Mouse (Mus musculus) erythroblast, adult 5-6 weeks (primary cell): ENCODE measurements around the gene Ttll10. TPM values are rescaled to one million over a fixed set of nuclear protein-coding genes. Genes with fewer than 3 reads are reported as not detected.

Experiments
- ATAC-seq: replicated peaks from 2 replicates; pipeline ENCODE4 v1.8.0; 2016; ENCODE audit warnings: moderate number of reproducible peaks, mild to moderate bottlenecking, moderate TSS enrichment, inconsistent platforms; ENCODE audit not compliant: poor library complexity, low FRiP score, severe bottlenecking
- total RNA-seq, 2 experiments: library from RNA; stranded (forward) in 1 of 2; stranded (reverse) in 1 of 2; fragments of 150-400 nt in 1 of 2; fragments of 200-764, 138-1000 nt in 1 of 2; gene quantifications; 2 replicates each; pipeline versions ENCODE4 v1.2.3 to v1.2.4; 2015 to 2017; ENCODE audit warnings: low replicate concordance in 2 of 2

Gene Ttll10
- total RNA-seq, 2 experiments from 2014 or later, result not detected

DNA sequence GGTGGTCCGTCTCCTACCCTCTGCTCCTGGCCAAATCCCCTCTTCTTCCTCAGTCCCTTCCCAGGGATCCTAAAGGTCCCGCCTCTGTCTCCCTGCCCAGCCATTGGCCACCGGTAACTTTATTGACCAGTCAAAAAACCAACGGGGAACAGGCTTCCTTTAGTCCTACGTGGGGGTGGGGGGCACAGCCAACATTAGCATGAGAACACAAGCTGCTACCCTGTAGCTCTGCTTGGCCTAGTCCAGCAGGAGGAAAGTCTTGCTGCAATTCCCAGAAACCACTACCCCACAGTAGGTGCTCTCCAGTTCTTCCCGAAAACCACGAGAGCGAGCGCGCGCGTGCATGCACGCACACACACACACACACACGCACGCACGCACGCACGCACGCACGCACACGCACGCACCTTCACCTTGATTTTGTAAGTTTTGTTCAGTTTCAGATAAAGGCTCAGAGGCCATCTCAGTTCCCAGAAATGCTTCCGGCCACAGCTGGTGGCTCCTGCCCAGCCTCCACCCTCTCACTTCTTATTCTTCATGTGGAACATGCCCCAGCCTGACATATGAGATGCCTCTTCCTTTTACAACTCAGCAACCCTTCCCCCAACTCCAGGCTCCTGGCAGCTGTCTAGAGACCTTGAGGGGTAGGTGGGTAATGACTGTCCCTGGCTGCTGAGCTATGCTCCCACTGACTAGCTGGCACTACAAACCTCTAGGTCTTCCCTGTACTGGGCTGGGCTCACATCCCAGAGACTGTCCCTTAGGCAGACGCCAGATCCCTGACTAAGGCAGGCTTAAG, 27.4 kb downstream of the Ttll10 start:
- ATAC-seq, result no peak

DNA sequence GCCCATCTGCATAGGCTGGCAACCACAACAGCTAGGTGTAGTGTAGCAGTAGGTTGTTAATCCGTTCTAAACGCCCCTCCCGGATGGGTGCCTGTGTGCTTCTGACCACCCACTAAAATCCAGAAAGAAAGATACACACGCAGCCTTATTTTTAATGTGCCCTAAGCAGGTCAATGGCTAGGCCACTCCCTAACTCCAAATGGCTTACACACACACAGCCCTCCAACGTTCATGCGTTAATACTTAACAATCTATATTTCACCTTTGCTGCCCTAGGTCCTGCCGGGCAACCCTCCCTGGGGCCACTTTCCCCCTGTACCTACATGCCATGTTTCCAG, 28.0 kb downstream of the Ttll10 start:
- ATAC-seq, result no peak

- no peak for ATAC-seq
Observed at GRCm38 (mm10) chr4:156030651-156031118, 28.5 kb downstream of the Ttll10 start.

GRCm38 (mm10) chr4:156028580-156028979, 30.6 kb downstream of the Ttll10 start:
- no peak for ATAC-seq

- 0 out of 2 replicates have a peak, but pooled peaks have one; percentile 19 for ATAC-seq
Observed at GRCm38 (mm10) chr4:156026013-156026412, 33.2 kb downstream of the Ttll10 start, which contains the start of gene Tnfrsf18. Gene Tnfrsf18, plus strand, starts transcription at chr4:156026164.

GRCm38 (mm10) chr4:156024184-156024583, 35.0 kb downstream of the Ttll10 start:
- no peak for ATAC-seq

- no peak for ATAC-seq
Observed at GRCm38 (mm10) chr4:156023520-156023919, 35.7 kb downstream of the Ttll10 start.

- ATAC-seq, result no peak
Observed at GRCm38 (mm10) chr4:156021942-156022419, 37.2 kb downstream of the Ttll10 start.

GRCm38 (mm10) chr4:156021381-156021780, 37.8 kb downstream of the Ttll10 start:
- no peak for ATAC-seq

DNA sequence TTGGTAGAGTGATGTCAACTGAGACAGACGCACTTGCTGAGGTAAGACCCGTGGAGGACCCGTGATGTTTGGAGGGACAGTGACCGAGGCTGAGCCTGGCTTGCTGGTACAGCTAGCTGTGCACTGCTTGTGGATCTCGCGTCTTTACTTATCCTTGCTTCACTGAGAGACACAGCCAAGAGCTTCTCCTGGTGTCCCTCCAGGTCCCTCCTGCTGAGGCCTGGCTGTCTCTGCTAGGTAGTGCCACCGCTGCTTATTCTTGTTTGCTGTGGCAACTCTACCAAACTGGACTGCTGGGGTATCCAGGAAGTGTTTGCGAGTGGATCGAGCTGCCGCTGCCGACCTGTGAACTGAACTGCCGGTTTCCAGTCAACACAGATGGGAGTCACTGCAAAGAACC, 39.4 kb downstream of the Ttll10 start:
- no peak for ATAC-seq

- no peak for ATAC-seq
Observed at GRCm38 (mm10) chr4:156014436-156014835, 44.8 kb downstream of the Ttll10 start.

DNA sequence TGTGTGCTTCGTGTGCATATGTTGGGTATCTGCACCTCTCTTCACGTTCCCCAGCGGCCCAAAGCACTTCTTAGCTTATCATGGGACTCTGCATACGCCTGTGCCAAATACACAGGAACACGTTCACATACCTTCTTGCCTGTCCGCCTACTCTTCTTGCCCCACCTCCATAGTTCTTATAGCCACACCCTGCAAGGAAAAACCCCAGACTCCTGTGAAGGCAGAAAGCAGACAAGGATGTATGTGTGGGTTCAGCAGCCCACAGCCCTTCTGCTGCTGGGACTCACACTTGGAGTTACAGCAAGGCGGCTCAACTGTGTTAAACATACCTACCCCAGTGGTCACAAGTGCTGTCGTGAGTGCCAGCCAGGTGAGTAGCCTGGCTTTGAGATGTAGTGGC, 45.6 kb downstream of the Ttll10 start, which contains the start of gene Tnfrsf4:
TSS of gene Tnfrsf4 (plus strand) at position 207 of the 400 bp plus-strand sequence.
- ATAC-seq, result no peak

GRCm38 (mm10) chr4:156008369-156008768, 50.8 kb downstream of the Ttll10 start:
- no peak for ATAC-seq

GRCm38 (mm10) chr4:156004109-156004508, 55.1 kb downstream of the Ttll10 start:
- ATAC-seq, result no peak

DNA sequence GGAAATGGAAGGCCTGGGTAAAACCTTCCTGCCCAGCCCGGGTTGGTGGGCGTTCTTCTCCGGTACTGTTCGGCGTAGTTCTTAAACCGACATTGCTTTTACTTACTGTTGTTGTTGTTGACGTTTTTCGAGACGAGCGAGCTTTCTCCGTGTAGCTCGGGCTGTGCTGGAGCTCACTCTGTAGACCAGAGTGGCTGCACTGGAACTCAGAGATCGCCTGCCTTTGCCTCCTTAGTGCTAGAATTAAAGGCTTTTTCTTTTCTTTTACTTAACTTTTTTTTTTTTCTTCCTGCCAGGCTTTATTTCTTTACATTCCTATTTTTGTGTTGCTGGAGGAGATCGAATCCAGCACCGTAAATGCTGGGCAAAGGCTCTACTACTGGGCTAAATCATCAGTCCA, 65.6 kb downstream of the Ttll10 start:
- ATAC-seq, result 0 out of 2 replicates have a peak, but pooled peaks have one; percentile 8

- peak; percentile 83 for ATAC-seq
Observed at GRCm38 (mm10) chr4:155992906-155993547, 66.2 kb downstream of the Ttll10 start.

DNA sequence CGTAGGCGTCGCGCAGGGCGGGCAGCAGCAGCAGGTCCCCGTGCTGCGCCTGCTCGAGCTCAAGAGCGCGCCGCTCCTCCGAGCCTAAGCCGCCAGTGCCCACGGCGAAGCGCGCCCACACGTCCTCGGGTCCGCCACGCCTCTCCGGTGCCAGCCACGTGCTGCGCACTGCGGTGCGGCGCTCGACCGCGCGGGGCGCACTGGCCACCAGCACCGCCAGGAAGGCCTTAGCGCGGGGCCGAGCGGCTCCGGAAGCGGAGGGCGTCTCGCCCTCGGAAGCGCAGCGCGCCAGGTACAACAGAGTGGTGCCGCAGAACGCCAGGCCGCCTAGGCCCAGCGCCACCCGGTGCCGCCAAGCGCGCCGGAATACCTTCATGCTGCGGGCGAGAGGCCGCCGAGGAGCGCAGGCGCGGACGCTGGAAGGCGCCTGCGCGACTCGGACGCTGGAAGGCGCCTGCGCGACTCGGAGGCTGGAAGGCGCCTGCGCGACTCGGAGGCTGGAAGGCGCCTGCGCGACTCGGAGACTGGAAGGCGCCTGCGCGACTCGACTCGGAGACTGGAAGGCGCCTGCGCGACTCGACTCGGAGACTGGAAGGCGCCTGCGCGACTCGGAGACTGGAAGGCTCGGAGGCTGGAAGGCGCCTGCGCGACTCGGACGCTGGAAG, 66.8 kb downstream of the Ttll10 start, which contains the start of the genes B3galt6 and Sdf4:
TSS of gene B3galt6 (minus strand) at position 409 of the 665 bp plus-strand sequence.
TSS of gene Sdf4 (plus strand) at position 632 of the 665 bp plus-strand sequence.
- ATAC-seq, result peak; percentile 80

DNA sequence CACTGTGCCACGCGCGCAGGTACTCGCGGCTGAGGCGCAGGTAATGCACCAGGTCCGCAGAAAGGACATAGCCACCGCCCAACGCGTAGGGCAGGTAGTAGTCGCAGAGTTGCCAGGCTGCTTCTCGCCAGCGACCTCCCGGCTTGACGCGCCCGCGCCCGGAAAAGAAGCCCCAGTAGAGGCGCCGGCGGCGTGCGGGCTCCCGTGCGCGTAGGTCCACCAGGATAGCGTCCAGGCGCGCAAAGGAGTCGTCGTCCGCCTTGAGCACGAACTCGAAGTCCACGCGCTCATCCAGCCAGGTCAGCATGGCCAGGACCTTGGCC, 67.3 kb downstream of the Ttll10 start:
- no peak for ATAC-seq

DNA sequence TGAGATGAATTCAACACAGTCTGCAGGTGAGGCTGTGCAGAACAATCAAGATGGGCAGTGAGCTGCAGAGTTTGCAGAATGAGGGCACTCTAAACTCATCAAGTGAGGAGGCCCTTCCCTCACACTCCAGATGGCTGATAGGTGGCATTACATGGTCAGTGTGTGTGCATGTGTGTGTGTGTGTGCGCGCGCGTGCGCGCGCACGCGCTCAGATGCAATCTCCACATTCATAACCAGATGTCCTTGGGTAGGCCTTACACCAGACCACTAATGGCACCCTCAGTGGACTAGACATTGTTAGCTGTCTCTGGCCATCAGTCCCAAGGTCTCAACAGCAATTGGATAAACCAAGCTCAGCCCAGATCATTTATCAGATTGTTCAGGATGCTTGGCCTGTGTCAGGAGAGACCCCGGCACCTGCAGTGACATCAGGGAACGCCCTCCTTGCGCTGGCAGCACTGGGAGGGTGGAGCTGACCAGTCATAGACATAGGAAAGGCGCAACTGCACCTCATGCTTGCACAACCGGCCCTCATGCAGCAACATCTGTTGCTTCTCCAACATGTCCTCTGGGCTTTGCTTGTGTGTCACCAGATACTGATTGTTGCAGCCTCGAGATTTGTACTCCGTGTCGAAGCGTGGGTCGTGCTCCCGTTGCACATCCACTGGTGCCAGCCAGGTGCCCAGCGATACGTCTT, 67.9 kb downstream of the Ttll10 start:
- no peak for ATAC-seq
